18 mouse cellular contexts compared by ENCODE assay signal in genomic region chr17:24036954-24037353, GRCm38 (mm10). TPM values are rescaled to one million over a fixed set of nuclear protein-coding genes. Genes with fewer than 3 reads are reported as not detected.
A peak's percentile ranks its signal among the peaks of the same experiment; 100 is the strongest.
DNase-seq lines count a peak whose midpoint lies in the region; ATAC-seq and TF ChIP-seq lines count a peak whose summit lies in the region.
"Had no signal": no experiment of that assay in that cellular context is flagged by ENCODE, and none has a peak within 500 bp of the region (broad histone marks: within the 10 kb centered on the region; RNA-seq: fewer than 3 reads in every experiment).

No protein-coding gene starts in this region.

- intact Hi-C loops in heart, adult 2 months (cut with DNase I): no loop called here

- no peaks in the 10 kb centered on the region for H3K27me3 ChIP-seq in heart, embryonic 13.5 days (replicated peaks)
- H3K27me3 ChIP-seq in heart, embryonic 10.5 days (ENCODE audit: insufficient read depth, poor library complexity, severe bottlenecking): no peaks in the 10 kb centered on the region
- no peaks in the 10 kb centered on the region for H3K27me3 ChIP-seq in lung, postnatal 0 days (replicated peaks; ENCODE audit: insufficient read depth, low read length)
- H3K27me3 ChIP-seq in stomach, embryonic 16.5 days (ENCODE audit: control insufficient read depth, insufficient read depth, low read length): no peaks in the 10 kb centered on the region
- H3K27me3 ChIP-seq in heart, adult 2 months (ENCODE audit: control insufficient read depth, insufficient read depth, low read length): no peaks in the 10 kb centered on the region; the same call in 1 of the 2 replicates

- peaks cover 7% of the 10 kb centered on the region for H3K4me1 ChIP-seq in heart, embryonic 13.5 days
- H3K4me1 ChIP-seq in heart, embryonic 10.5 days: peaks cover 9% of the 10 kb centered on the region; the same call in 1 of the 2 replicates
- no peaks in the 10 kb centered on the region for H3K4me1 ChIP-seq in lung, postnatal 0 days (ENCODE audit: insufficient read depth, low read depth, low read length)
- peaks cover 5% of the 10 kb centered on the region; the same call in 1 of the 2 replicates for H3K4me1 ChIP-seq in stomach, embryonic 16.5 days (ENCODE audit: control insufficient read depth, insufficient read depth, low read length)
- no peaks in the 10 kb centered on the region for H3K4me1 ChIP-seq in heart, adult 2 months (ENCODE audit: control insufficient read depth, insufficient read depth, low read length)

- H3K4me3 ChIP-seq in heart, embryonic 13.5 days: no peak overlapping the region
- H3K4me3 ChIP-seq in heart, embryonic 10.5 days: no peak overlapping the region
- no peak overlapping the region for H3K4me3 ChIP-seq in lung, postnatal 0 days (ENCODE audit: low read depth, low read length)
- no peak overlapping the region for H3K4me3 ChIP-seq in stomach, embryonic 16.5 days (replicated peaks; ENCODE audit: low read length)
- H3K4me3 ChIP-seq in heart, adult 2 months: no peak overlapping the region
- H3K4me3 ChIP-seq: erythroblast, embryonic 14.5 days had no signal

- no peak for TF ChIP-seq POLR2A in heart, adult 2 months (IDR thresholded peaks at IDR 0.05; ENCODE audit: insufficient read depth, low read depth, low read length)

- no peaks in the 10 kb centered on the region for H3K9me3 ChIP-seq in heart, embryonic 13.5 days
- 0 out of 2 replicates have a peak, but pooled peaks cover 3% of the 10 kb centered on the region for H3K9me3 ChIP-seq in heart, embryonic 10.5 days
- no peaks in the 10 kb centered on the region for H3K9me3 ChIP-seq in lung, postnatal 0 days (ENCODE audit: low read length)
- no peaks in the 10 kb centered on the region for H3K9me3 ChIP-seq in stomach, embryonic 16.5 days (replicated peaks; ENCODE audit: control insufficient read depth, low read length)

- H3K27ac ChIP-seq in heart, embryonic 13.5 days (replicated peaks): no peak overlapping the region
- H3K27ac ChIP-seq in heart, embryonic 10.5 days: no peak overlapping the region
- no peak overlapping the region for H3K27ac ChIP-seq in lung, postnatal 0 days (ENCODE audit: low read length)
- peak overlapping the region; percentile 42; the same call in 1 of the 2 replicates for H3K27ac ChIP-seq in stomach, embryonic 16.5 days (ENCODE audit: low read length)
- no peak overlapping the region for H3K27ac ChIP-seq in heart, adult 2 months

- no peak for DNase-seq in heart, embryonic 10.5 days (ENCODE audit: low spot score)
- no peak for DNase-seq in lung, postnatal 0 days (ENCODE audit: low spot score)
- DNase-seq in lung, postnatal 10 days: no peak
- no peak for DNase-seq in heart, adult 2 months
- DNase-seq: cerebellum, adult 11-12 months; embryo, embryonic 11 days; heart, adult 11 months; heart, postnatal 36 days; kidney, adult 11 months; right cerebral cortex, adult 18-20 months; thymus, postnatal 14 days had no signal

- H3K4me2 ChIP-seq in heart, embryonic 13.5 days: no peak overlapping the region
- H3K4me2 ChIP-seq in lung, postnatal 0 days (replicated peaks; ENCODE audit: low read depth, low read length): no peak overlapping the region
- no peak overlapping the region for H3K4me2 ChIP-seq in stomach, embryonic 16.5 days (ENCODE audit: low read depth, low read length)

- TF ChIP-seq EP300 in lung, postnatal 0 days (IDR thresholded peaks at IDR 0.05): no peak
- TF ChIP-seq EP300 in heart, adult 2 months (IDR thresholded peaks at IDR 0.05; ENCODE audit: insufficient read depth, low read depth, low read length): no peak

- H3K9ac ChIP-seq in heart, embryonic 13.5 days: no peak overlapping the region
- H3K9ac ChIP-seq in lung, postnatal 0 days (replicated peaks; ENCODE audit: low read depth): no peak overlapping the region
- H3K9ac ChIP-seq in stomach, embryonic 16.5 days (ENCODE audit: low read length): peak overlapping the region; percentile 35; the same call in 1 of the 2 replicates
- no peak overlapping the region for H3K9ac ChIP-seq in heart, adult 2 months (ENCODE audit: low read depth, low read length)

- 64% methylated on average over 6 of the region's 6 CpGs for WGBS in heart, embryonic 13.5 days
- 76% methylated on average over 6 of the region's 6 CpGs for WGBS in heart, embryonic 10.5 days
- WGBS in lung, postnatal 0 days: 59% methylated on average over 6 of the region's 6 CpGs
- WGBS in stomach, embryonic 16.5 days: 68% methylated on average over 6 of the region's 6 CpGs
- 77% methylated on average over 6 of the region's 6 CpGs for WGBS in heart, adult 2 months

- H3K36me3 ChIP-seq in heart, embryonic 13.5 days: no peaks in the 10 kb centered on the region
- no peaks in the 10 kb centered on the region for H3K36me3 ChIP-seq in heart, embryonic 10.5 days
- H3K36me3 ChIP-seq in lung, postnatal 0 days (ENCODE audit: insufficient read depth, low read length): no peaks in the 10 kb centered on the region
- H3K36me3 ChIP-seq in stomach, embryonic 16.5 days (ENCODE audit: control insufficient read depth, insufficient read depth, low read length): no peaks in the 10 kb centered on the region
- H3K36me3 ChIP-seq in heart, adult 2 months (ENCODE audit: control insufficient read depth, insufficient read depth, low read length): no peaks in the 10 kb centered on the region

- ATAC-seq in heart, embryonic 13.5 days (ENCODE audit: extremely low read depth, insufficient number of reproducible peaks, low FRiP score, low TSS enrichment): 0 out of 2 replicates have a peak, but pooled peaks have one; percentile 33
- 0 out of 2 replicates have a peak, but pooled peaks have one; percentile 17 for ATAC-seq in lung, postnatal 0 days
- peak; percentile 43 for ATAC-seq in granulocyte monocyte progenitor cell, adult 5-6 weeks (replicated peaks; ENCODE audit: poor library complexity, severe bottlenecking)
- peak; percentile 14; the same call in 1 of the 2 replicates for ATAC-seq in stomach, embryonic 16.5 days (ENCODE audit: insufficient read depth, low FRiP score)
- no peak for ATAC-seq in activated CD4-positive, CD25-positive, alpha-beta regulatory T cell, adult 4 months

- H3K79me2 ChIP-seq in heart, adult 2 months (replicated peaks; ENCODE audit: control insufficient read depth, insufficient read depth, low read length): no peaks in the 10 kb centered on the region

- peak; percentile 20; the same call in 1 of the 2 replicates for TF ChIP-seq CTCF in lung, postnatal 0 days (IDR thresholded peaks at IDR 0.05)
- no peak for TF ChIP-seq CTCF in heart, adult 2 months (IDR thresholded peaks at IDR 0.05)

RNA-seq across cellular contexts. Expression of gene Prss27, which starts 1.0 kb away (rescaled TPM):
- polyA plus RNA-seq in heart, embryonic 13.5 days (2015; fragmentation: Nextera tagmentation; extraction: Ambion mirVana): 0.34 and 0.35 TPM in 2 replicates
- 0.38 and 1.2 TPM in 2 replicates for polyA plus RNA-seq in heart, embryonic 10.5 days (2016; fragmentation: Nextera tagmentation; extraction: Ambion mirVana)
- polyA plus RNA-seq in lung, postnatal 0 days (2015; fragmentation: Nextera tagmentation; extraction: Ambion mirVana): 0.18 TPM in 2 replicates
- total RNA-seq in granulocyte monocyte progenitor cell, adult 5-6 weeks (2014; fragmentation: Nextera tagmentation): not detected in 2 replicates
- not detected in 2 replicates for total RNA-seq in granulocyte monocyte progenitor cell, adult 5-6 weeks (2017)
- 19.0 and 30.0 TPM in 2 replicates for polyA plus RNA-seq in stomach, embryonic 16.5 days (2015; fragmentation: Nextera tagmentation; extraction: Ambion mirVana)
- not detected for total RNA-seq in heart, adult 2 months (2021)
- polyA plus RNA-seq in heart, adult 2 months (2012; rRNA removed): not detected in 2 replicates
- not detected for polyA plus RNA-seq in activated CD4-positive, CD25-positive, alpha-beta regulatory T cell, adult 4 months (2017; shearing (Covaris generic))
- total RNA-seq: heart, postnatal 36 days had no signal
- polyA plus RNA-seq: erythroblast, embryonic 14.5 days had no signal

RNA-seq across cellular contexts. Expression of gene Kctd5, which starts 36.3 kb away (rescaled TPM):
- polyA plus RNA-seq in heart, embryonic 13.5 days (2015; fragmentation: Nextera tagmentation; extraction: Ambion mirVana): 39.9 and 40.8 TPM in 2 replicates
- polyA plus RNA-seq in heart, embryonic 10.5 days (2016; fragmentation: Nextera tagmentation; extraction: Ambion mirVana): 55.2 and 71.8 TPM in 2 replicates
- polyA plus RNA-seq in lung, postnatal 0 days (2015; fragmentation: Nextera tagmentation; extraction: Ambion mirVana): 34.3 and 36.9 TPM in 2 replicates
- 13.5 and 19.1 TPM in 2 replicates for total RNA-seq in granulocyte monocyte progenitor cell, adult 5-6 weeks (2014; fragmentation: Nextera tagmentation)
- 19.7 and 20.1 TPM in 2 replicates for total RNA-seq in granulocyte monocyte progenitor cell, adult 5-6 weeks (2017)
- 54.8 and 56.2 TPM in 2 replicates for polyA plus RNA-seq in stomach, embryonic 16.5 days (2015; fragmentation: Nextera tagmentation; extraction: Ambion mirVana)
- 1 to 10 TPM; 8.4 to 9.1 TPM for total RNA-seq in heart, adult 2 months (2021)
- polyA plus RNA-seq in heart, adult 2 months (2012; rRNA removed): 9.8 and 12.8 TPM in 2 replicates
- 1 to 10 TPM; 5.5 to 6.4 TPM for polyA plus RNA-seq in activated CD4-positive, CD25-positive, alpha-beta regulatory T cell, adult 4 months (2017; shearing (Covaris generic))

RNA-seq across cellular contexts. Expression of gene Prss22, which starts 39.1 kb away (rescaled TPM):
- polyA plus RNA-seq in heart, embryonic 13.5 days (2015; fragmentation: Nextera tagmentation; extraction: Ambion mirVana): 0.15 TPM in 1 of 2 replicates, not detected in the other
- 0.25 and 1.2 TPM in 2 replicates for polyA plus RNA-seq in heart, embryonic 10.5 days (2016; fragmentation: Nextera tagmentation; extraction: Ambion mirVana)
- 0.57 and 0.77 TPM in 2 replicates for polyA plus RNA-seq in lung, postnatal 0 days (2015; fragmentation: Nextera tagmentation; extraction: Ambion mirVana)
- total RNA-seq in granulocyte monocyte progenitor cell, adult 5-6 weeks (2014; fragmentation: Nextera tagmentation): not detected in 2 replicates
- total RNA-seq in granulocyte monocyte progenitor cell, adult 5-6 weeks (2017): not detected in 2 replicates
- polyA plus RNA-seq in stomach, embryonic 16.5 days (2015; fragmentation: Nextera tagmentation; extraction: Ambion mirVana): 4.2 and 6.7 TPM in 2 replicates
- total RNA-seq in heart, adult 2 months (2021): not detected
- not detected in 2 replicates for polyA plus RNA-seq in heart, adult 2 months (2012; rRNA removed)
- polyA plus RNA-seq in activated CD4-positive, CD25-positive, alpha-beta regulatory T cell, adult 4 months (2017; shearing (Covaris generic)): not detected
- total RNA-seq: heart, postnatal 36 days had no signal

RNA-seq across cellular contexts. Expression of gene Prss30, which starts 56.6 kb away (rescaled TPM):
- 0.10 TPM in 1 of 2 replicates, not detected in the other for polyA plus RNA-seq in heart, embryonic 13.5 days (2015; fragmentation: Nextera tagmentation; extraction: Ambion mirVana)
- polyA plus RNA-seq in heart, embryonic 10.5 days (2016; fragmentation: Nextera tagmentation; extraction: Ambion mirVana): 0.18 TPM in 1 of 2 replicates, not detected in the other
- 0.18 and 0.47 TPM in 2 replicates for polyA plus RNA-seq in lung, postnatal 0 days (2015; fragmentation: Nextera tagmentation; extraction: Ambion mirVana)
- total RNA-seq in granulocyte monocyte progenitor cell, adult 5-6 weeks (2014; fragmentation: Nextera tagmentation): not detected in 2 replicates
- total RNA-seq in granulocyte monocyte progenitor cell, adult 5-6 weeks (2017): not detected in 2 replicates
- polyA plus RNA-seq in stomach, embryonic 16.5 days (2015; fragmentation: Nextera tagmentation; extraction: Ambion mirVana): 0.18 and 0.21 TPM in 2 replicates
- not detected for total RNA-seq in heart, adult 2 months (2021)
- polyA plus RNA-seq in heart, adult 2 months (2012; rRNA removed): 0.12 TPM in 2 replicates
- under 1 TPM in 1 of 2 experiments, not detected in 1; 0.73 TPM for polyA plus RNA-seq in activated CD4-positive, CD25-positive, alpha-beta regulatory T cell, adult 4 months (2017; shearing (Covaris generic))
- total RNA-seq: heart, postnatal 36 days; neutrophil, adult 5-6 weeks had no signal
- polyA plus RNA-seq: erythroblast, embryonic 14.5 days; limb, embryonic 11.5 days had no signal
